Mouse (Mus musculus) lung, postnatal 0 days (tissue): ENCODE measurements around the gene Stk19. TPM values are rescaled to one million over a fixed set of nuclear protein-coding genes. Genes with fewer than 3 reads are reported as not detected.

Experiments
- ATAC-seq: fragments of 200-750 bp; cut with Nextera tagmentation; 2 replicates; pipeline ENCODE4 v1.8.0; 2017; ENCODE audit warnings: moderate library complexity
- DNase-seq: peaks from one replicate; pipeline ENCODE4 v3.0.0-alpha.2; 2016; ENCODE audit warnings: low spot score
- H3K27ac ChIP-seq: fragments of 300-500 bp; sonication (generic); 2 replicates; pipeline ENCODE4 v1.5.1; 2014; ENCODE audit warnings: antibody characterized with exemption, mild to moderate bottlenecking, low read length, mixed read lengths
- H3K27me3 ChIP-seq: fragments of 300-500 bp; sonication (generic); replicated peaks from 2 replicates; pipeline ENCODE4 v1.6.1; 2014; ENCODE audit warnings: low read length, mixed read lengths; ENCODE audit not compliant: insufficient read depth
- H3K36me3 ChIP-seq: fragments of 300-500 bp; sonication (generic); 2 replicates; pipeline ENCODE4 v1.6.1; 2014; ENCODE audit warnings: low read length, mixed read lengths; ENCODE audit not compliant: insufficient read depth
- H3K4me1 ChIP-seq: fragments of 300-500 bp; sonication (generic); 2 replicates; pipeline ENCODE4 v1.6.1; 2014; ENCODE audit warnings: antibody characterized with exemption, low read depth, low read length, mixed read lengths; ENCODE audit not compliant: insufficient read depth
- H3K4me2 ChIP-seq: fragments of 300-500 bp; sonication (generic); replicated peaks from 2 replicates; pipeline ENCODE4 v1.6.1; 2014; ENCODE audit warnings: low read depth, mild to moderate bottlenecking, low read length, moderate library complexity, mixed read lengths
- H3K4me3 ChIP-seq: fragments of 300-500 bp; sonication (generic); 2 replicates; pipeline ENCODE4 v1.5.1; 2014; ENCODE audit warnings: low read depth, low read length
- H3K9ac ChIP-seq: fragments of 300-500 bp; sonication (generic); replicated peaks from 2 replicates; pipeline ENCODE4 v1.6.1; 2014; ENCODE audit warnings: low read depth, mild to moderate bottlenecking
- H3K9me3 ChIP-seq: fragments of 300-500 bp; sonication (generic); 2 replicates; pipeline ENCODE4 v1.6.1; 2016; ENCODE audit warnings: low read length, mixed read lengths
- CTCF ChIP-seq: IDR thresholded peaks from 2 replicates; pipeline ENCODE4 v1.5.1; 2016; ENCODE audit warnings: antibody characterized with exemption, mild to moderate bottlenecking
- EP300 ChIP-seq: IDR thresholded peaks from 2 replicates; pipeline ENCODE4 v1.6.1; 2016; ENCODE audit warnings: antibody characterized with exemption, mild to moderate bottlenecking, control low read depth
- WGBS: fragments of 180-500 bp; shearing (Covaris S2); extraction: QIAGEN DNeasy Blood & Tissue Kit; methylation state at CpG from one replicate; pipeline ENCODE4 v1.1.7; 2014; 5-methylcytosine and 5-hydroxymethylcytosine counted together
- microRNA-seq: library from miRNA; unstranded; fragments of <30 nt; microRNA quantifications from one replicate; pipeline ENCODE4, GENCODE M21; 2016
- polyA plus RNA-seq: library from polyadenylated mRNA; unstranded; fragments of >200 nt; fragmentation: Nextera tagmentation; extraction: Ambion mirVana; gene quantifications from 2 replicates; pipeline ENCODE4 v1.2.1, GENCODE M21; 2015

The Stk19 gene
- polyA plus RNA-seq, 1 experiment from 2014 or later, result 37.3 TPM

DNA sequence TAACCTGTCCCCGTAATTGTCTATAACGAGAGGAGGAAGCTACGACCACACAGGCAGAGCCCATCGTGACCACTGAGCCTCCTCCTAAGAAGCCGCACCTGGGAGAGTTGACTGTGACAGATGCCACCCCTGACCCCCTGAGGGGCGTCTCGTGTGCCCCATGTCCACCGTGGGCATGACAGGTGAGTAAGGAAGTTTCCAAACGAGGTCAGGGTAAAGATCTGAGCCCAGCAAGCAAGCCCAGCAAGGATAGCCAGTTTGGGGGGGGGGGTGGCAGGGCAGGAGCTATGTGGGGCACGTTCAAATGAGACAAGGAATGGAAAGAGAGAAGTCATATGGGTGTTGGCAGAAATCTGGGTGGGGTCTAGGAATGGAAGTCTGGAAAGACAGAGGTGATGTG lies 41.7 kb downstream of the Stk19 start:
- Histone ChIP-seq H3K9me3 (no peaks in the 10 kb centered on the region), H3K27ac (no peak overlapping the region), H3K9ac (no peak overlapping the region), H3K4me2 (no peak overlapping the region), H3K4me3 (no peak overlapping the region), H3K4me1 (no peaks in the 10 kb centered on the region), H3K36me3 (no peaks in the 10 kb centered on the region), H3K27me3 (no peaks in the 10 kb centered on the region)
- WGBS, result 84% methylated on average over 10 of the region's 10 CpGs
- ATAC-seq (no peak), DNase-seq (no peak)
- no peak for TF ChIP-seq CTCF
- TF ChIP-seq EP300, result no peak

DNA sequence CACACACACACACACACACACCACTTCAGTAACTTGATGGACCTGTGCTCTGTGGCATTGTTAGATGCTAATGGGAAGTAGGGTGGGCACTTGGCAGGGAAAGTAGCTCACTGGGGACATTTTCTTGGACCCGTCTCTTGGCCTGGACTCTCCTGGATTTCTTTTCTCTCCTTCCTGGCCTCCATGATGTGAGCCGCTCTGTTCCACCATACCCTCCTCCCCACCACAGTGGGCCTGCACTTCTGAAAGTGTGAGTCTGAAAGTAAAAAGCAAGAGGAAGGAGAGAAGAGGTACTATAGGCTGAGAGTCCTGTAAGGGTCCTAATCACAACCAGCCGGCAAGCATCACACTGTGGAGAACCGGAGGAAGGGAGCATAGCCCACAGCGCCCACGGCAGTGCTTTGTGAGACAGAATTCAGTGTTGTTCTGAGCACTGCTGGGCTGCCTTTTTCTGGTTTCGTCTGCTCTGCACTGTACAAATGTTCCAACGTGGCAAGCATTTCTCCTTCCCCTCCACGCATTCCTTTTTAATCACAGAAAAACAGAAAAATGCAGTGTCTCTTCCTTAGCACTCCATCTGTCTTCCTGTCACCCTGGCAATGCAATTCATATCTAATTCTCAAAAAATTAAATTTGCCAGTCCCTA lies 58.9 kb downstream of the Stk19 start:
- Histone ChIP-seq H3K4me3 (no peak overlapping the region), H3K36me3 (no peaks in the 10 kb centered on the region), H3K27me3 (no peaks in the 10 kb centered on the region), H3K27ac (no peak overlapping the region), H3K4me1 (no peaks in the 10 kb centered on the region), H3K4me2 (no peak overlapping the region), H3K9me3 (no peaks in the 10 kb centered on the region), H3K9ac (no peak overlapping the region)
- 67% methylated on average over 9 of the region's 9 CpGs for WGBS
- TF ChIP-seq EP300 (no peak), CTCF (no peak)
- ATAC-seq (no peak), DNase-seq (peak; percentile 5)

Small RNAs within 50 kb of the gene (microRNA-seq; reads per million reads assigned to microRNA genes)
- gene Mir6970 (not detected), gene Mir6971 (2.7 reads per million, percentile 5 among the genes with 10 or more reads in this experiment), gene Mir6972 (not detected)

Other genes starting within 250 kb of the Stk19 start
- 34.7 and 41.0 TPM in 2 replicates for gene Gpsm3, start 247.1 kb downstream of the Stk19 start, polyA plus RNA-seq
- 15.0 and 15.6 TPM in 2 replicates for gene Pbx2, start 245.7 kb downstream of the Stk19 start, polyA plus RNA-seq
- gene Ager, start 239.1 kb downstream of the Stk19 start, polyA plus RNA-seq, result 3,782 and 4,046 TPM in 2 replicates
- gene Rnf5, start 233.3 kb downstream of the Stk19 start, polyA plus RNA-seq, result 81.5 and 84.1 TPM in 2 replicates
- 35.7 and 40.0 TPM in 2 replicates for gene Agpat1, start 232.7 kb downstream of the Stk19 start, polyA plus RNA-seq
- gene Egfl8, start 221.0 kb downstream of the Stk19 start, polyA plus RNA-seq, result 4.4 and 5.2 TPM in 2 replicates
- 22.4 and 24.9 TPM in 2 replicates for gene Ppt2, start 208.4 kb downstream of the Stk19 start, polyA plus RNA-seq
- 0.27 and 0.29 TPM in 2 replicates for gene Prrt1, start 207.4 kb downstream of the Stk19 start, polyA plus RNA-seq
- gene Fkbpl, start 192.2 kb downstream of the Stk19 start, polyA plus RNA-seq, result 12.2 and 14.5 TPM in 2 replicates
- gene Atf6b, start 189.8 kb downstream of the Stk19 start, polyA plus RNA-seq, result 42.5 and 47.3 TPM in 2 replicates
- 0.85 and 0.99 TPM in 2 replicates for gene Tnxb, start 166.4 kb downstream of the Stk19 start, polyA plus RNA-seq
- 5.1 and 6.5 TPM in 2 replicates for gene C4b, start 93.1 kb downstream of the Stk19 start, polyA plus RNA-seq
- not detected in 2 replicates for gene Cyp21a1, start 32.4 kb downstream of the Stk19 start, polyA plus RNA-seq
- 39.8 and 40.9 TPM in 2 replicates for gene Dxo, start 74 bp upstream of the Stk19 start, polyA plus RNA-seq
- gene Skiv2l, start 13.3 kb upstream of the Stk19 start, polyA plus RNA-seq, result 30.6 and 32.1 TPM in 2 replicates
- gene Nelfe, start 13.4 kb upstream of the Stk19 start, polyA plus RNA-seq, result 45.0 and 49.0 TPM in 2 replicates
- 8.1 and 10.6 TPM in 2 replicates for gene Cfb, start 25.6 kb upstream of the Stk19 start, polyA plus RNA-seq
- gene Zbtb12, start 42.5 kb upstream of the Stk19 start, polyA plus RNA-seq, result 0.89 and 0.99 TPM in 2 replicates
- not detected in 2 replicates for gene Gm20547, start 45.1 kb upstream of the Stk19 start, polyA plus RNA-seq
- gene C2, start 61.3 kb upstream of the Stk19 start, polyA plus RNA-seq, result 11.7 and 13.6 TPM in 2 replicates
- 28.7 and 35.6 TPM in 2 replicates for gene Ehmt2, start 61.5 kb upstream of the Stk19 start, polyA plus RNA-seq
- 7.0 and 7.3 TPM in 2 replicates for gene Slc44a4, start 77.5 kb upstream of the Stk19 start, polyA plus RNA-seq
- 31.9 and 34.2 TPM in 2 replicates for gene Neu1, start 94.3 kb upstream of the Stk19 start, polyA plus RNA-seq
- gene Hspa1b, start 122.3 kb upstream of the Stk19 start, polyA plus RNA-seq, result 0.35 and 0.50 TPM in 2 replicates
- not detected in 2 replicates for gene Gm20481, start 133.0 kb upstream of the Stk19 start, polyA plus RNA-seq
- 8.2 and 11.9 TPM in 2 replicates for gene Hspa1a, start 135.2 kb upstream of the Stk19 start, polyA plus RNA-seq
- 0.70 and 0.79 TPM in 2 replicates for gene Hspa1l, start 135.8 kb upstream of the Stk19 start, polyA plus RNA-seq
- gene Lsm2, start 144.9 kb upstream of the Stk19 start, polyA plus RNA-seq, result 47.3 and 55.4 TPM in 2 replicates
- gene Vars, start 164.0 kb upstream of the Stk19 start, polyA plus RNA-seq, result 24.6 and 24.7 TPM in 2 replicates
- gene Vwa7, start 179.6 kb upstream of the Stk19 start, polyA plus RNA-seq, result 0.30 and 0.36 TPM in 2 replicates
- gene Sapcd1, start 191.1 kb upstream of the Stk19 start, polyA plus RNA-seq, result 1.7 TPM in 2 replicates
- 1.8 and 2.4 TPM in 2 replicates for gene Msh5, start 209.8 kb upstream of the Stk19 start, polyA plus RNA-seq
- gene Clic1, start 213.0 kb upstream of the Stk19 start, polyA plus RNA-seq, result 343 and 355 TPM in 2 replicates
- gene Ddah2, start 222.1 kb upstream of the Stk19 start, polyA plus RNA-seq, result 238 and 247 TPM in 2 replicates
- 3.5 and 4.9 TPM in 2 replicates for gene Ly6g6c, start 228.4 kb upstream of the Stk19 start, polyA plus RNA-seq
- gene Mpig6b, start 229.2 kb upstream of the Stk19 start, polyA plus RNA-seq, result 2.1 and 2.3 TPM in 2 replicates
- gene Ly6g6e, start 240.0 kb upstream of the Stk19 start, polyA plus RNA-seq, result 2.8 and 3.1 TPM in 2 replicates
- gene Ly6g6d, start 241.1 kb upstream of the Stk19 start, polyA plus RNA-seq, result 14.4 and 14.7 TPM in 2 replicates
- 0.71 and 0.74 TPM in 2 replicates for gene Ly6g6f, start 248.7 kb upstream of the Stk19 start, polyA plus RNA-seq